Mouse (Mus musculus) MEL (cell line): Measurements from ENCODE around the gene Dohh.

Experiments used
- BHLHE40 ChIP-seq: IDR thresholded peaks from 2 replicates; pipeline ENCODE4 v1.6.1; 2012; ENCODE audit warnings: low read depth, mild to moderate bottlenecking, inconsistent platforms, low read length, improper control_type of control experiment, borderline replicate concordance
- CTCF ChIP-seq, 3 experiments: IDR thresholded peaks in 2 of 3; conservative IDR thresholded peaks in 1 of 3; 2 replicates each; pipeline ENCODE4 v1.5.1; 2011 to 2012; ENCODE audit warnings: low read length in 3 of 3, low read depth in 2 of 3, mild to moderate bottlenecking in 2 of 3, improper control_type of control experiment in 1 of 3, inconsistent platforms in 1 of 3, mixed read lengths in 1 of 3, moderate library complexity in 1 of 3; ENCODE audit not compliant: control insufficient read depth in 1 of 3, insufficient read depth in 1 of 3, poor library complexity in 1 of 3, severe bottlenecking in 1 of 3
- GATA1 ChIP-seq: IDR thresholded peaks from 2 replicates; pipeline ENCODE4 v1.6.1; 2011; ENCODE audit warnings: low read depth, low read length, improper control_type of control experiment
- JUND ChIP-seq: IDR thresholded peaks from 2 replicates; pipeline ENCODE4 v1.6.1; 2011; ENCODE audit warnings: low read depth, mild to moderate bottlenecking, improper control_type of control experiment, low read length
- MAFK ChIP-seq: IDR thresholded peaks from 2 replicates; pipeline ENCODE4 v1.6.1; 2011; ENCODE audit warnings: low read depth, mild to moderate bottlenecking, low read length, improper control_type of control experiment, borderline replicate concordance
- NELFE ChIP-seq: IDR thresholded peaks from 2 replicates; pipeline ENCODE4 v1.6.1; 2011; ENCODE audit warnings: low read depth, low read length, improper control_type of control experiment
- TBP ChIP-seq: IDR thresholded peaks from 2 replicates; pipeline ENCODE4 v1.8.0; 2011; ENCODE audit warnings: low read depth, low read length, improper control_type of control experiment
- ZNF384 ChIP-seq: IDR thresholded peaks from 2 replicates; pipeline ENCODE4 v1.6.1; 2012; ENCODE audit warnings: low read depth, mild to moderate bottlenecking, inconsistent platforms, low read length, improper control_type of control experiment

- TF ChIP-seq ZNF384 (no peak), CTCF (IDR thresholded peaks at IDR 0.05 in 2 of 3, conservative IDR thresholded peaks at IDR 0.05 in 1 of 3; ENCODE audit: control insufficient read depth in 1 of 3, insufficient read depth in 1 of 3, low read depth in 2 of 3, low read length in 3 of 3, poor library complexity in 1 of 3, severe bottlenecking in 1 of 3) (no peak), TBP (no peak), MAFK (no peak), GATA1 (no peak), JUND (no peak), NELFE (no peak), BHLHE40 (no peak)
These were observed 35.1 kb upstream of the Dohh start for GRCm38 (mm10) chr10:81349146-81349545.
